Mouse (Mus musculus) monocyte, adult 2 months (primary cell): ENCODE data around the gene 2810408A11Rik.

Experiments used
- DNase-seq, 2 experiments: peaks; one replicate each; pipeline ENCODE4 v3.0.0; 2022; ENCODE audit warnings: low spot score in 2 of 2, low read depth in 1 of 2

The 2810408A11Rik gene

DNA sequence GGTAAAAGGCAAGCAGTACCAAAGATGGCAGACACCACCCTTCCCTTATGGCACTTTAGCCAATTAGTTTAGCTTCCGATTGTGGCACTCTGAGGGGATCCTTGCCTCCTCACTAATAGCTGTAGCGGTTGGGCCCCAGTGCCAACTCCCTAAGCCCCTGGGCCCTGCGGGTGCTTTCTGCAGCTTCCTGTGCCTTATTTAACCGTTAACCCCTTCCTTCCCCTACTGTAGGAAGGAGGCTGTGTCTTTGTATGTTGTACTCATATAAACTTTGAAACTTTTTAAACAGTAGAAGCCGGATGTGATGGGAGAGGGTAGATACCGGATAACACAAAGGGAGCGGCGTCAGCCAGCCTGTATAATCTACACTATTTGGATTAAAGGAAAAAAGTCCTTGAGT lies 50.0 kb downstream of the 2810408A11Rik start:
- no peak for DNase-seq

DNA sequence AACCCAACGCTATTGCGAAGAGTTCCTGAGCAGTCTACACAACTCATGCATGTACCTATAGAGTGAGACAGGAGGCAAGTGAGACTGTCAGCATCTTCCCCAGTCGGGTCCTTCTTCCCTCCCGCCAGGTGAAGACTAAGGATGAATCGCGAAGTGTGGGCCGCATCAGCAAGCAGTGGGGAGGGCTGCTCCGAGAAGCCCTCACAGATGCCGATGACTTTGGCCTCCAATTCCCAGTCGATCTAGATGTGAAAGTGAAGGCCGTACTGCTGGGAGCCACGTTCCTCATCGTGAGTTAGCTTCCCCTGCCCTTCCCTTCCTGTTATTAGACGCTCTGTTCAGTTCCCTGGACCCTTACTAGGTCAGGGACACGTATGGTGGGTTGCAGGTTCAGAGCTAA lies 50.9 kb downstream of the 2810408A11Rik start:
- no peak for DNase-seq

- DNase-seq: no peak
Measured at GRCm38 (mm10) chr11:69849128-69849527, 51.7 kb downstream of the 2810408A11Rik start.

GRCm38 (mm10) chr11:69848021-69848420 lies 52.8 kb downstream of the 2810408A11Rik start:
- no peak for DNase-seq
